Mouse (Mus musculus) MEL (cell line): ENCODE measurements at regions not wholly inside any gene's neighbourhood (a gene's known extent, or its start where the extent isn't known, plus 50 kb on each side); places are given as distances from the start of the nearest gene placed in this dataset.

ENCODE experiments used
- DNase-seq: peaks from one replicate; pipeline ENCODE4 v3.0.0; 2011; ENCODE audit warnings: low read depth, low spot score
- H3K27ac ChIP-seq: 2 replicates; pipeline ENCODE4 v1.5.1; 2012; ENCODE audit warnings: low read depth, mild to moderate bottlenecking, control low read depth, low read length, moderate library complexity; ENCODE audit not compliant: control insufficient read depth
- H3K27me3 ChIP-seq, 2 experiments: fragments of 150-350 bp in 1 of 2; sonication (generic) in 1 of 2; 2 replicates each; pipeline ENCODE4 v1.6.1; 2012; ENCODE audit warnings: low read length in 2 of 2, mild to moderate bottlenecking in 2 of 2, improper control_type of control experiment in 1 of 2, moderate library complexity in 1 of 2; ENCODE audit not compliant: insufficient read depth in 2 of 2, control insufficient read depth in 1 of 2
- H3K36me3 ChIP-seq, 2 experiments: 2 replicates each; pipeline ENCODE4 v1.6.1; 2012 to 2014; ENCODE audit warnings: low read length in 2 of 2, improper control_type of control experiment in 1 of 2, inconsistent platforms in 1 of 2, mild to moderate bottlenecking in 1 of 2; ENCODE audit not compliant: insufficient read depth in 2 of 2, control insufficient read depth in 1 of 2
- H3K4me1 ChIP-seq, 2 experiments: fragments of 150-350 bp in 1 of 2; sonication (generic) in 1 of 2; 2 replicates each; pipeline ENCODE4 v1.6.1; 2012; ENCODE audit warnings: low read length in 2 of 2, improper control_type of control experiment in 1 of 2, mild to moderate bottlenecking in 1 of 2; ENCODE audit not compliant: insufficient read depth in 2 of 2, control insufficient read depth in 1 of 2
- H3K4me3 ChIP-seq, 2 experiments: fragments of 150-350 bp in 1 of 2; sonication (generic) in 1 of 2; 2 replicates each; pipeline ENCODE4 v1.5.1; 2012; ENCODE audit warnings: low read depth in 2 of 2, low read length in 2 of 2, mild to moderate bottlenecking in 2 of 2, moderate library complexity in 2 of 2, control low read depth in 1 of 2, improper control_type of control experiment in 1 of 2; ENCODE audit not compliant: control insufficient read depth in 1 of 2, insufficient read depth in 1 of 2
- H3K79me2 ChIP-seq: 2 replicates; pipeline ENCODE4 v1.6.1; 2012; ENCODE audit warnings: mild to moderate bottlenecking, low read length, moderate library complexity; ENCODE audit not compliant: control insufficient read depth, poor library complexity, insufficient read depth
- H3K9ac ChIP-seq: 2 replicates; pipeline ENCODE4 v1.6.1; 2012; ENCODE audit warnings: low read depth, mild to moderate bottlenecking, control low read depth, low read length, moderate library complexity; ENCODE audit not compliant: control insufficient read depth, poor library complexity, severe bottlenecking
- H3K9me3 ChIP-seq: fragments of 150-350 bp; sonication (generic); replicated peaks from 2 replicates; pipeline ENCODE4 v1.6.1; 2012; ENCODE audit warnings: mild to moderate bottlenecking, low read length, improper control_type of control experiment, moderate library complexity; ENCODE audit not compliant: insufficient read depth
- BHLHE40 ChIP-seq: IDR thresholded peaks from 2 replicates; pipeline ENCODE4 v1.6.1; 2012; ENCODE audit warnings: low read depth, mild to moderate bottlenecking, inconsistent platforms, low read length, improper control_type of control experiment, borderline replicate concordance
- CHD1 ChIP-seq: IDR thresholded peaks from 2 replicates; pipeline ENCODE4 v1.6.1; 2012; ENCODE audit warnings: low read depth, mild to moderate bottlenecking, inconsistent platforms, low read length, improper control_type of control experiment
- CHD2 ChIP-seq: IDR thresholded peaks from 2 replicates; pipeline ENCODE4 v1.6.1; 2011; ENCODE audit warnings: low read length, improper control_type of control experiment
- CTCF ChIP-seq, 3 experiments: IDR thresholded peaks in 2 of 3; conservative IDR thresholded peaks in 1 of 3; 2 replicates each; pipeline ENCODE4 v1.5.1; 2011 to 2012; ENCODE audit warnings: low read length in 3 of 3, low read depth in 2 of 3, mild to moderate bottlenecking in 2 of 3, improper control_type of control experiment in 1 of 3, inconsistent platforms in 1 of 3, mixed read lengths in 1 of 3, moderate library complexity in 1 of 3; ENCODE audit not compliant: control insufficient read depth in 1 of 3, insufficient read depth in 1 of 3, poor library complexity in 1 of 3, severe bottlenecking in 1 of 3
- E2F4 ChIP-seq: IDR thresholded peaks from 2 replicates; pipeline ENCODE4 v1.6.1; 2011; ENCODE audit warnings: low read depth, low read length, improper control_type of control experiment, borderline replicate concordance
- ELF1 ChIP-seq: IDR thresholded peaks from 2 replicates; pipeline ENCODE4 v1.6.1; 2014; ENCODE audit warnings: low read depth, mild to moderate bottlenecking, inconsistent platforms, low read length, improper control_type of control experiment, moderate library complexity
- ETS1 ChIP-seq: IDR thresholded peaks from 2 replicates; pipeline ENCODE4 v1.6.1; 2012; ENCODE audit warnings: low read depth, mild to moderate bottlenecking, inconsistent platforms, low read length, improper control_type of control experiment, moderate library complexity
- GABPA ChIP-seq: IDR thresholded peaks from 2 replicates; pipeline ENCODE4 v1.6.1; 2012; ENCODE audit warnings: low read depth, mild to moderate bottlenecking, inconsistent platforms, low read length, improper control_type of control experiment, moderate library complexity
- GATA1 ChIP-seq: IDR thresholded peaks from 2 replicates; pipeline ENCODE4 v1.6.1; 2011; ENCODE audit warnings: low read depth, low read length, improper control_type of control experiment
- MAFK ChIP-seq: IDR thresholded peaks from 2 replicates; pipeline ENCODE4 v1.6.1; 2011; ENCODE audit warnings: low read depth, mild to moderate bottlenecking, low read length, improper control_type of control experiment, borderline replicate concordance
- MAX ChIP-seq: IDR thresholded peaks from 2 replicates; pipeline ENCODE4 v1.6.1; 2011; ENCODE audit warnings: low read length, improper control_type of control experiment
- MAZ ChIP-seq: IDR thresholded peaks from 2 replicates; pipeline ENCODE4 v1.6.1; 2012; ENCODE audit warnings: low read depth, mild to moderate bottlenecking, inconsistent platforms, low read length, improper control_type of control experiment
- MEF2A ChIP-seq: IDR thresholded peaks from 2 replicates; pipeline ENCODE4 v1.6.1; 2014; ENCODE audit warnings: low read depth, mild to moderate bottlenecking, inconsistent platforms, low read length, improper control_type of control experiment; ENCODE audit not compliant: poor library complexity, insufficient replicate concordance, severe bottlenecking; ENCODE audit errors: extremely low read depth
- MYC ChIP-seq: IDR thresholded peaks from 2 replicates; pipeline ENCODE4 v1.6.1; 2011; ENCODE audit warnings: low read depth, mild to moderate bottlenecking, low read length, improper control_type of control experiment, moderate library complexity
- NELFE ChIP-seq: IDR thresholded peaks from 2 replicates; pipeline ENCODE4 v1.6.1; 2011; ENCODE audit warnings: low read depth, low read length, improper control_type of control experiment
- NRF1 ChIP-seq: IDR thresholded peaks from 2 replicates; pipeline ENCODE4 v1.6.1; 2014; ENCODE audit warnings: low read depth, mild to moderate bottlenecking, inconsistent platforms, low read length, improper control_type of control experiment, moderate library complexity; ENCODE audit not compliant: poor library complexity, insufficient read depth, severe bottlenecking
- POLR2AphosphoS2 ChIP-seq: IDR thresholded peaks from 2 replicates; pipeline ENCODE4 v1.6.1; 2011; ENCODE audit warnings: low read length, improper control_type of control experiment
- RAD21 ChIP-seq: IDR thresholded peaks from 2 replicates; pipeline ENCODE4 v1.6.1; 2011; ENCODE audit warnings: mild to moderate bottlenecking, low read depth, low read length, improper control_type of control experiment
- RCOR1 ChIP-seq: IDR thresholded peaks from 2 replicates; pipeline ENCODE4 v1.6.1; 2012; ENCODE audit warnings: low read depth, mild to moderate bottlenecking, inconsistent platforms, low read length, improper control_type of control experiment
- SIN3A ChIP-seq: IDR thresholded peaks from 2 replicates; pipeline ENCODE4 v1.6.1; 2012; ENCODE audit warnings: low read length, improper control_type of control experiment, inconsistent platforms
- SMC3 ChIP-seq: IDR thresholded peaks from 2 replicates; pipeline ENCODE4 v1.6.1; 2011; ENCODE audit warnings: low read depth, low read length, improper control_type of control experiment
- TBP ChIP-seq: IDR thresholded peaks from 2 replicates; pipeline ENCODE4 v1.8.0; 2011; ENCODE audit warnings: low read depth, low read length, improper control_type of control experiment
- TCF12 ChIP-seq: IDR thresholded peaks from 2 replicates; pipeline ENCODE4 v1.6.1; 2014; ENCODE audit warnings: low read depth, mild to moderate bottlenecking, inconsistent platforms, low read length, improper control_type of control experiment, moderate library complexity
- UBTF ChIP-seq: IDR thresholded peaks from 2 replicates; pipeline ENCODE4 v1.6.1; 2012; ENCODE audit warnings: low read depth, mild to moderate bottlenecking, inconsistent platforms, low read length, improper control_type of control experiment, moderate library complexity, borderline replicate concordance; ENCODE audit not compliant: insufficient read depth
- USF2 ChIP-seq, 2 experiments: IDR thresholded peaks; 2 replicates each; pipeline ENCODE4 v1.6.1; 2011 to 2012; ENCODE audit warnings: improper control_type of control experiment in 2 of 2, low read length in 2 of 2, borderline replicate concordance in 1 of 2, inconsistent platforms in 1 of 2, low read depth in 1 of 2, mild to moderate bottlenecking in 1 of 2; ENCODE audit not compliant: insufficient read depth in 1 of 2

- Histone ChIP-seq H3K4me3 (no peak overlapping the region), H3K79me2 (no peaks in the 10 kb centered on the region), H3K27me3 (no peaks in the 10 kb centered on the region; a peak in 1 of 4 replicates), H3K36me3 (no peaks in the 10 kb centered on the region), H3K27ac (no peak overlapping the region), H3K4me1 (no peaks in the 10 kb centered on the region), H3K9ac (no peak overlapping the region), H3K9me3 (no peaks in the 10 kb centered on the region)
- TF ChIP-seq TBP (no peak), TCF12 (no peak), ELF1 (no peak), NELFE (no peak), CTCF (IDR thresholded peaks at IDR 0.05 in 2 of 3, conservative IDR thresholded peaks at IDR 0.05 in 1 of 3; ENCODE audit: control insufficient read depth in 1 of 3, insufficient read depth in 1 of 3, low read depth in 2 of 3, low read length in 3 of 3, poor library complexity in 1 of 3, severe bottlenecking in 1 of 3) (no peak), MYC (no peak), SIN3A (no peak), USF2 (IDR thresholded peaks at IDR 0.05; ENCODE audit: borderline replicate concordance in 1 of 2, insufficient read depth in 1 of 2, low read depth in 1 of 2, low read length in 2 of 2) (no peak), RAD21 (no peak), E2F4 (no peak)
- no peak for DNase-seq
Measured at GRCm38 (mm10) chr13:32555064-32555463, 216.5 kb upstream of the Gmds start.

GRCm38 (mm10) chr13:32554601-32555000 lies 216.1 kb upstream of the Gmds start:
- Histone ChIP-seq H3K9ac (no peak overlapping the region), H3K36me3 (no peaks in the 10 kb centered on the region), H3K4me3 (no peak overlapping the region), H3K4me1 (no peaks in the 10 kb centered on the region), H3K27me3 (no peaks in the 10 kb centered on the region; a peak in 1 of 4 replicates), H3K79me2 (no peaks in the 10 kb centered on the region)
- TF ChIP-seq SMC3 (no peak), CHD1 (no peak), GABPA (no peak), MAFK (no peak), TCF12 (no peak), BHLHE40 (no peak), MAZ (no peak), MAX (no peak), NRF1 (no peak), RCOR1 (no peak), CTCF (IDR thresholded peaks at IDR 0.05 in 2 of 3, conservative IDR thresholded peaks at IDR 0.05 in 1 of 3; ENCODE audit: control insufficient read depth in 1 of 3, insufficient read depth in 1 of 3, low read depth in 2 of 3, low read length in 3 of 3, poor library complexity in 1 of 3, severe bottlenecking in 1 of 3) (no peak), ETS1 (no peak), E2F4 (no peak), GATA1 (no peak), CHD2 (no peak), POLR2AphosphoS2 (no peak), UBTF (no peak), MEF2A (no peak)
- TF ChIP-seq, all 39 proteins: peak for 0
- Histone ChIP-seq H3K27ac (no peak overlapping the region), H3K9me3 (no peaks in the 10 kb centered on the region)
- no peak for DNase-seq
